Mouse (Mus musculus) liver (tissue): Measurements from ENCODE around the gene Nrp1.

Experiments
- DNase-seq: peaks from one replicate; pipeline ENCODE4 v3.0.0-alpha.2; 2020; ENCODE audit warnings: mixed read lengths

Gene Nrp1

GRCm38 (mm10) chr8:128371789-128372188 is 13.4 kb downstream of the Nrp1 start:
- DNase-seq, result no peak

- no peak for DNase-seq
Measured at GRCm38 (mm10) chr8:128372724-128373123, 14.3 kb downstream of the Nrp1 start.

- DNase-seq, result no peak
Measured at GRCm38 (mm10) chr8:128373418-128373817, 15.0 kb downstream of the Nrp1 start.

GRCm38 (mm10) chr8:128375291-128375690 is 16.9 kb downstream of the Nrp1 start:
- no peak for DNase-seq

- peak; percentile 6 for DNase-seq
Measured at GRCm38 (mm10) chr8:128383176-128383575, 24.8 kb downstream of the Nrp1 start.

GRCm38 (mm10) chr8:128384366-128384765 is 26.0 kb downstream of the Nrp1 start:
- no peak for DNase-seq

- DNase-seq, result no peak
Measured at GRCm38 (mm10) chr8:128384921-128385332, 26.5 kb downstream of the Nrp1 start.

GRCm38 (mm10) chr8:128386963-128387621 is 28.7 kb downstream of the Nrp1 start:
- peak; percentile 3 for DNase-seq

GRCm38 (mm10) chr8:128390759-128391158 is 32.4 kb downstream of the Nrp1 start:
- no peak for DNase-seq

GRCm38 (mm10) chr8:128391182-128391760 is 32.9 kb downstream of the Nrp1 start:
- DNase-seq, result no peak

- DNase-seq, result no peak
Measured at GRCm38 (mm10) chr8:128394671-128395193, 36.3 kb downstream of the Nrp1 start.

- no peak for DNase-seq
Measured at GRCm38 (mm10) chr8:128396968-128397367, 38.6 kb downstream of the Nrp1 start.

- no peak for DNase-seq
Measured at GRCm38 (mm10) chr8:128397441-128397840, 39.0 kb downstream of the Nrp1 start.

- no peak for DNase-seq
Measured at GRCm38 (mm10) chr8:128398472-128399091, 40.2 kb downstream of the Nrp1 start.

- no peak for DNase-seq
Measured at GRCm38 (mm10) chr8:128400286-128400685, 41.9 kb downstream of the Nrp1 start.

- DNase-seq, result no peak
Measured at GRCm38 (mm10) chr8:128404876-128405275, 46.5 kb downstream of the Nrp1 start.

GRCm38 (mm10) chr8:128413381-128413780 is 55.0 kb downstream of the Nrp1 start:
- DNase-seq, result no peak

GRCm38 (mm10) chr8:128415730-128416684 is 57.6 kb downstream of the Nrp1 start:
- DNase-seq, result no peak

- DNase-seq, result no peak
Measured at GRCm38 (mm10) chr8:128416896-128417295, 58.5 kb downstream of the Nrp1 start.

- DNase-seq, result no peak
Measured at GRCm38 (mm10) chr8:128417956-128418796, 59.8 kb downstream of the Nrp1 start.

GRCm38 (mm10) chr8:128419984-128420383 is 61.6 kb downstream of the Nrp1 start:
- no peak for DNase-seq

GRCm38 (mm10) chr8:128420402-128420801 is 62.0 kb downstream of the Nrp1 start:
- DNase-seq, result no peak
